Mouse (Mus musculus) ZHBTc4 (cell line): ENCODE data around the gene Cxcl16.

Source experiments
- DNase-seq: peaks from one replicate; pipeline ENCODE4 v3.0.0-alpha.2; 2011; ENCODE audit warnings: low read depth, low spot score

The Cxcl16 gene

GRCm38 (mm10) chr11:70412591-70412990 is 47.2 kb downstream of the Cxcl16 start:
- DNase-seq, result no peak

DNA sequence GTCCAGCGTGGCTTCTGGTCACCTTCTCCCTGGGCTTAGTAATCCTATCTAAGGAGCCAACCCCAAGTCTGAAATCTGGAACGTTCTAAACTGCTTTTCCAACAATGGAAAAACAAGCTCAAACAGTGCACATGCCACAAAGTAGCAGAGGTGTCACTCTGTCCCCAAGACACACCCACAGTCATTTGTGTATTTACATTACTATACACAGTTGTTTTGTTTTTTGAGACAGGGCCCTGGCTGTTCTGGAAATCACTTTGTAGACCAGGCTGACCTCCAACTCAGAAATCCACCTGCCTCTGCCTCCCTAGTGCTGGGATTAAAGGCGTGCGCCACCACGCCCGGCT is 49.5 kb downstream of the Cxcl16 start:
- DNase-seq, result no peak

- DNase-seq, result peak; percentile 99
These were observed 50.0 kb downstream of the Cxcl16 start, which contains the start of gene Pelp1 for GRCm38 (mm10) chr11:70409594-70410296. TSS of gene Pelp1 (minus strand) at chr11:70410031.
